Mouse (Mus musculus): ENCODE results near the gene Gpsm1.

GRCm38 (mm10) chr2:26298856-26299230, 16.5 kb upstream of the Gpsm1 start:
- TF ChIP-seq POLR2A (IDR thresholded peaks at IDR 0.05; ENCODE audit: control insufficient read depth, low read depth, low read length) (no peak), CTCF (IDR thresholded peaks at IDR 0.05; ENCODE audit: control insufficient read depth, insufficient read depth, insufficient replicate concordance, low read depth, low read length) (no peak)

Data from testis, adult 2 months (tissue).